Mouse (Mus musculus): Measurements from ENCODE around the gene Pidd1. TPM values are rescaled to one million over a fixed set of nuclear protein-coding genes. Genes with fewer than 3 reads are reported as not detected.

Gene Pidd1
- polyA plus RNA-seq, 2 experiments = 6.1 to 15.5 TPM

- Histone ChIP-seq H3K4me3 (ENCODE audit: insufficient read depth in 1 of 2, low read depth in 2 of 2, low read length in 2 of 2) (no peak overlapping the region), H3K36me3 (replicated peaks; ENCODE audit: control insufficient read depth, insufficient read depth, low read depth) (no peaks in the 10 kb centered on the region), H3K9ac (replicated peaks) (no peak overlapping the region), H3K27me3 (ENCODE audit: control insufficient read depth, insufficient read depth, low read length) (peaks cover 20% of the 10 kb centered on the region), H3K4me2 (ENCODE audit: low read depth) (no peak overlapping the region), H3K4me1 (replicated peaks; ENCODE audit: control insufficient read depth in 2 of 2, insufficient read depth in 2 of 2, low read length in 1 of 2) (peaks cover 4 to 5% of the 10 kb centered on the region in 2 experiments), H3K9me3 (ENCODE audit: control insufficient read depth, low read length) (no peaks in the 10 kb centered on the region), H3K27ac (no peak overlapping the region)
- ATAC-seq (ENCODE audit: insufficient read depth) (no peak), DNase-seq (ENCODE audit: low read depth in 3 of 3, low spot score in 3 of 3) (no peak)
- WGBS (ENCODE audit: insufficient replicate concordance) = 65% methylated on average over 2 of the region's 2 CpGs
- TF ChIP-seq EP300 (IDR thresholded peaks at IDR 0.05; ENCODE audit: low read depth) = no peak
- TF ChIP-seq CTCF (IDR thresholded peaks at IDR 0.05; ENCODE audit: low read depth) = no peak
These were observed 41.8 kb upstream of the Pidd1 start for GRCm38 (mm10) chr7:141485606-141486005.

- no peak overlapping the region for H3K4me2 ChIP-seq (ENCODE audit: low read depth)
- no peak overlapping the region for H3K9ac ChIP-seq (replicated peaks)
- peaks cover 4 to 5% of the 10 kb centered on the region in 2 experiments for H3K4me1 ChIP-seq (replicated peaks; ENCODE audit: control insufficient read depth in 2 of 2, insufficient read depth in 2 of 2, low read length in 1 of 2)
- peaks cover 20% of the 10 kb centered on the region for H3K27me3 ChIP-seq (ENCODE audit: control insufficient read depth, insufficient read depth, low read length)
- DNase-seq (ENCODE audit: low read depth in 3 of 3, low spot score in 3 of 3) = no peak
- no peak overlapping the region for H3K4me3 ChIP-seq (ENCODE audit: insufficient read depth in 1 of 2, low read depth in 2 of 2, low read length in 2 of 2)
- H3K9me3 ChIP-seq (ENCODE audit: control insufficient read depth, low read length) = no peaks in the 10 kb centered on the region
- H3K36me3 ChIP-seq (replicated peaks; ENCODE audit: control insufficient read depth, insufficient read depth, low read depth) = no peaks in the 10 kb centered on the region
- 63% methylated on average over 2 of the region's 2 CpGs for WGBS (ENCODE audit: insufficient replicate concordance)
- no peak for TF ChIP-seq EP300 (IDR thresholded peaks at IDR 0.05; ENCODE audit: low read depth)
- no peak for TF ChIP-seq CTCF (IDR thresholded peaks at IDR 0.05; ENCODE audit: low read depth)
- H3K27ac ChIP-seq = no peak overlapping the region
- no peak for ATAC-seq (ENCODE audit: insufficient read depth)
These were observed 41.4 kb upstream of the Pidd1 start for GRCm38 (mm10) chr7:141485186-141485585.

GRCm38 (mm10) chr7:141484186-141485120, 40.6 kb upstream of the Pidd1 start:
- no peaks in the 10 kb centered on the region for H3K9me3 ChIP-seq (ENCODE audit: control insufficient read depth, low read length)
- peaks cover 4 to 5% of the 10 kb centered on the region in 2 experiments for H3K4me1 ChIP-seq (replicated peaks; ENCODE audit: control insufficient read depth in 2 of 2, insufficient read depth in 2 of 2, low read length in 1 of 2)
- H3K9ac ChIP-seq (replicated peaks) = no peak overlapping the region
- no peak overlapping the region for H3K4me2 ChIP-seq (ENCODE audit: low read depth)
- no peaks in the 10 kb centered on the region for H3K36me3 ChIP-seq (replicated peaks; ENCODE audit: control insufficient read depth, insufficient read depth, low read depth)
- ATAC-seq (ENCODE audit: insufficient read depth) = no peak
- peaks cover 20% of the 10 kb centered on the region for H3K27me3 ChIP-seq (ENCODE audit: control insufficient read depth, insufficient read depth, low read length)
- no peak overlapping the region for H3K4me3 ChIP-seq (ENCODE audit: insufficient read depth in 1 of 2, low read depth in 2 of 2, low read length in 2 of 2)
- TF ChIP-seq EP300 (IDR thresholded peaks at IDR 0.05; ENCODE audit: low read depth) (no peak), CTCF (IDR thresholded peaks at IDR 0.05; ENCODE audit: low read depth) (no peak)
- 73% methylated on average over 5 of the region's 5 CpGs for whole genome bisulfite sequencing (ENCODE audit: insufficient replicate concordance)
- H3K27ac ChIP-seq = no peak overlapping the region
- DNase-seq (ENCODE audit: low read depth in 3 of 3, low spot score in 3 of 3) = no peak

GRCm38 (mm10) chr7:141483114-141483653, 39.4 kb upstream of the Pidd1 start:
- TF ChIP-seq CTCF (IDR thresholded peaks at IDR 0.05; ENCODE audit: low read depth) (no peak), EP300 (IDR thresholded peaks at IDR 0.05; ENCODE audit: low read depth) (no peak)
- no peak for ATAC-seq (ENCODE audit: insufficient read depth)
- no peak overlapping the region for H3K9ac ChIP-seq (replicated peaks)

GRCm38 (mm10) chr7:141482531-141483024, 38.8 kb upstream of the Pidd1 start:
- DNase-seq (ENCODE audit: low read depth in 3 of 3, low spot score in 3 of 3) (no peak), ATAC-seq (ENCODE audit: insufficient read depth) (no peak)
- peaks cover 20% of the 10 kb centered on the region for H3K27me3 ChIP-seq (ENCODE audit: control insufficient read depth, insufficient read depth, low read length)
- H3K4me1 ChIP-seq (replicated peaks; ENCODE audit: control insufficient read depth in 2 of 2, insufficient read depth in 2 of 2, low read length in 1 of 2) = peaks cover 12 to 15% of the 10 kb centered on the region in 2 experiments
- H3K4me2 ChIP-seq (ENCODE audit: low read depth) = peak overlapping the region; percentile 56
- TF ChIP-seq EP300 (IDR thresholded peaks at IDR 0.05; ENCODE audit: low read depth) = no peak
- no peak for TF ChIP-seq CTCF (IDR thresholded peaks at IDR 0.05; ENCODE audit: low read depth)
- H3K9me3 ChIP-seq (ENCODE audit: control insufficient read depth, low read length) = no peaks in the 10 kb centered on the region
- no peak overlapping the region for H3K27ac ChIP-seq
- H3K4me3 ChIP-seq (ENCODE audit: insufficient read depth in 1 of 2, low read depth in 2 of 2, low read length in 2 of 2) = peak overlapping the region in 1 of 2 experiments; percentile 48; a peak in 2 of 4 replicates
- H3K9ac ChIP-seq (replicated peaks) = no peak overlapping the region
- 44% methylated on average over 11 of the region's 11 CpGs for WGBS (ENCODE audit: insufficient replicate concordance)
- no peaks in the 10 kb centered on the region for H3K36me3 ChIP-seq (replicated peaks; ENCODE audit: control insufficient read depth, insufficient read depth, low read depth)

More at GRCm38 (mm10) chr7:141483114-141483653, 39.4 kb upstream of the Pidd1 start:
- Histone ChIP-seq H3K27me3 (ENCODE audit: control insufficient read depth, insufficient read depth, low read length) (peaks cover 20% of the 10 kb centered on the region), H3K4me1 (replicated peaks; ENCODE audit: control insufficient read depth in 2 of 2, insufficient read depth in 2 of 2, low read length in 1 of 2) (peaks cover 8 to 10% of the 10 kb centered on the region in 2 experiments), H3K27ac (no peak overlapping the region), H3K4me2 (ENCODE audit: low read depth) (no peak overlapping the region), H3K4me3 (ENCODE audit: insufficient read depth in 1 of 2, low read depth in 2 of 2, low read length in 2 of 2) (no peak overlapping the region), H3K9me3 (ENCODE audit: control insufficient read depth, low read length) (no peaks in the 10 kb centered on the region), H3K36me3 (replicated peaks; ENCODE audit: control insufficient read depth, insufficient read depth, low read depth) (no peaks in the 10 kb centered on the region)
- no peak for DNase-seq (ENCODE audit: low read depth in 3 of 3, low spot score in 3 of 3)
- 67% methylated on average over 6 of the region's 6 CpGs for WGBS (ENCODE audit: insufficient replicate concordance)
